Mouse (Mus musculus) frontal cortex, postnatal 25 days (tissue): ENCODE data around the gene Slc35b1.

Experiments used
- DNase-seq, 2 experiments: peaks; one replicate each; pipeline ENCODE4 v3.0.0; 2022; ENCODE audit warnings: low spot score in 2 of 2

Slc35b1 gene

GRCm38 (mm10) chr11:95366280-95366897, 18.1 kb upstream of the Slc35b1 start:
- DNase-seq = no peak

- DNase-seq = no peak
Observed at GRCm38 (mm10) chr11:95367011-95367735, 17.3 kb upstream of the Slc35b1 start.

GRCm38 (mm10) chr11:95368231-95368823, 16.2 kb upstream of the Slc35b1 start:
- no peak for DNase-seq

GRCm38 (mm10) chr11:95368871-95369270, 15.6 kb upstream of the Slc35b1 start:
- no peak for DNase-seq

- DNase-seq = no peak
Observed at GRCm38 (mm10) chr11:95369964-95370890, 14.3 kb upstream of the Slc35b1 start.

GRCm38 (mm10) chr11:95371182-95371581, 13.3 kb upstream of the Slc35b1 start:
- DNase-seq = no peak

- DNase-seq = no peak
Observed at GRCm38 (mm10) chr11:95378926-95379325, 5.6 kb upstream of the Slc35b1 start.

GRCm38 (mm10) chr11:95379552-95379951, 4.9 kb upstream of the Slc35b1 start:
- no peak for DNase-seq

GRCm38 (mm10) chr11:95380711-95381110, 3.8 kb upstream of the Slc35b1 start:
- DNase-seq = no peak

- DNase-seq = no peak
Observed at GRCm38 (mm10) chr11:95381146-95381545, 3.3 kb upstream of the Slc35b1 start.

GRCm38 (mm10) chr11:95383331-95383986, 1.0 kb upstream of the Slc35b1 start:
- DNase-seq = no peak

GRCm38 (mm10) chr11:95384004-95384318, 531 bp upstream of the Slc35b1 start:
- no peak for DNase-seq

GRCm38 (mm10) chr11:95384973-95385320, 455 bp downstream of the Slc35b1 start:
- no peak for DNase-seq

- no peak for DNase-seq
Observed at GRCm38 (mm10) chr11:95387354-95387753, 2.9 kb downstream of the Slc35b1 start.

GRCm38 (mm10) chr11:95389006-95389405, 4.5 kb downstream of the Slc35b1 start:
- DNase-seq = no peak

GRCm38 (mm10) chr11:95390420-95390819, 5.9 kb downstream of the Slc35b1 start:
- DNase-seq = no peak

GRCm38 (mm10) chr11:95391201-95391600, 6.7 kb downstream of the Slc35b1 start:
- no peak for DNase-seq

- DNase-seq = no peak
Observed at GRCm38 (mm10) chr11:95391743-95392142, 7.3 kb downstream of the Slc35b1 start.

- DNase-seq = no peak
Observed at GRCm38 (mm10) chr11:95392223-95392667, 7.8 kb downstream of the Slc35b1 start.

GRCm38 (mm10) chr11:95392708-95393499, 8.4 kb downstream of the Slc35b1 start:
- DNase-seq = no peak

- no peak for DNase-seq
Observed at GRCm38 (mm10) chr11:95393500-95393816, 9.0 kb downstream of the Slc35b1 start.
